Mouse (Mus musculus) right cerebral cortex, postnatal 25 days (tissue): ENCODE results near the gene Gm29776.
A peak's percentile ranks its signal among the peaks of the same experiment; 100 is the strongest.

Experiments used
- DNase-seq: peaks from one replicate; pipeline ENCODE4 v3.0.0; 2022

Gm29776 gene

GRCm38 (mm10) chr14:54698733-54699132 is at the start of gene Gm29776:
Gene Gm29776, minus strand, starts transcription at chr14:54698833.
- no peak for DNase-seq

GRCm38 (mm10) chr14:54746038-54746437 is 47.4 kb upstream of the Gm29776 start:
- no peak for DNase-seq

- no peak for DNase-seq
Measured at GRCm38 (mm10) chr14:54744473-54744872, 45.8 kb upstream of the Gm29776 start.

- DNase-seq: no peak
Measured at GRCm38 (mm10) chr14:54742375-54742774, 43.7 kb upstream of the Gm29776 start.

- no peak for DNase-seq
Measured at GRCm38 (mm10) chr14:54741721-54742120, 43.1 kb upstream of the Gm29776 start.

- DNase-seq: no peak
Measured at GRCm38 (mm10) chr14:54737634-54738033, 39.0 kb upstream of the Gm29776 start.

GRCm38 (mm10) chr14:54736555-54737552 is 38.2 kb upstream of the Gm29776 start:
- no peak for DNase-seq

- no peak for DNase-seq
Measured at GRCm38 (mm10) chr14:54735221-54735620, 36.6 kb upstream of the Gm29776 start.

- DNase-seq: no peak
Measured at GRCm38 (mm10) chr14:54734004-54734403, 35.4 kb upstream of the Gm29776 start.

GRCm38 (mm10) chr14:54732206-54732605 is 33.6 kb upstream of the Gm29776 start:
- no peak for DNase-seq

GRCm38 (mm10) chr14:54730305-54730704 is 31.7 kb upstream of the Gm29776 start:
- no peak for DNase-seq

- peak; percentile 46 for DNase-seq
Measured at GRCm38 (mm10) chr14:54728823-54729653, 30.4 kb upstream of the Gm29776 start.

GRCm38 (mm10) chr14:54727565-54727964 is 28.9 kb upstream of the Gm29776 start:
- DNase-seq: no peak

GRCm38 (mm10) chr14:54724049-54724448 is 25.4 kb upstream of the Gm29776 start:
- no peak for DNase-seq

- DNase-seq: no peak
Measured at GRCm38 (mm10) chr14:54721711-54722110, 23.1 kb upstream of the Gm29776 start.

- no peak for DNase-seq
Measured at GRCm38 (mm10) chr14:54720654-54721350, 22.2 kb upstream of the Gm29776 start.

GRCm38 (mm10) chr14:54720041-54720440 is 21.4 kb upstream of the Gm29776 start:
- no peak for DNase-seq

GRCm38 (mm10) chr14:54715402-54715801 is 16.8 kb upstream of the Gm29776 start:
- DNase-seq: no peak

- DNase-seq: peak; percentile 47
Measured at GRCm38 (mm10) chr14:54714617-54715081, 16.0 kb upstream of the Gm29776 start.

GRCm38 (mm10) chr14:54714121-54714520 is 15.5 kb upstream of the Gm29776 start:
- peak; percentile 71 for DNase-seq

- no peak for DNase-seq
Measured at GRCm38 (mm10) chr14:54712861-54713260, 14.2 kb upstream of the Gm29776 start.

- no peak for DNase-seq
Measured at GRCm38 (mm10) chr14:54712074-54712473, 13.4 kb upstream of the Gm29776 start, which contains the start of gene Cebpe. Gene Cebpe, minus strand, starts transcription at chr14:54712174.

GRCm38 (mm10) chr14:54709054-54709453 is 10.4 kb upstream of the Gm29776 start:
- DNase-seq: no peak
